Mouse (Mus musculus) erythroblast, embryonic 14.5 days (primary cell): Measurements from ENCODE around the gene Thap7. TPM values are rescaled to one million over a fixed set of nuclear protein-coding genes. Genes with fewer than 3 reads are reported as not detected.

ENCODE experiments used
- H3K27me3 ChIP-seq: 2 replicates; pipeline ENCODE4 v1.6.1; 2012; ENCODE audit warnings: inconsistent platforms; ENCODE audit not compliant: control insufficient read depth
- H3K36me3 ChIP-seq: 2 replicates; pipeline ENCODE4 v1.6.1; 2012; ENCODE audit warnings: mild to moderate bottlenecking, inconsistent platforms; ENCODE audit not compliant: control insufficient read depth
- H3K4me1 ChIP-seq: 2 replicates; pipeline ENCODE4 v1.6.1; 2012; ENCODE audit warnings: inconsistent platforms; ENCODE audit not compliant: control insufficient read depth
- H3K4me3 ChIP-seq: replicated peaks from 2 replicates; pipeline ENCODE3; 2012; ENCODE audit warnings: moderate library complexity, mild to moderate bottlenecking, inconsistent platforms
- H3K9me3 ChIP-seq: 2 replicates; pipeline ENCODE4 v1.6.1; 2012; ENCODE audit warnings: low read length, inconsistent platforms, mixed read lengths; ENCODE audit not compliant: control insufficient read depth
- GATA1 ChIP-seq: IDR thresholded peaks from 2 replicates; pipeline ENCODE4 v1.6.1; 2012; ENCODE audit warnings: low read length, inconsistent platforms, mixed read lengths
- TAL1 ChIP-seq: IDR thresholded peaks from 3 replicates; pipeline ENCODE4 v1.6.1; 2012; ENCODE audit warnings: low read length, inconsistent platforms, mixed read lengths
- polyA plus RNA-seq: library from polyadenylated mRNA; stranded (reverse); fragments of >175 nt; gene quantifications from 2 replicates; pipeline ENCODE4 v1.2.3, GENCODE M21; 2012

Gene Thap7
- 13.7 and 15.6 TPM in 2 replicates for polyA plus RNA-seq

DNA sequence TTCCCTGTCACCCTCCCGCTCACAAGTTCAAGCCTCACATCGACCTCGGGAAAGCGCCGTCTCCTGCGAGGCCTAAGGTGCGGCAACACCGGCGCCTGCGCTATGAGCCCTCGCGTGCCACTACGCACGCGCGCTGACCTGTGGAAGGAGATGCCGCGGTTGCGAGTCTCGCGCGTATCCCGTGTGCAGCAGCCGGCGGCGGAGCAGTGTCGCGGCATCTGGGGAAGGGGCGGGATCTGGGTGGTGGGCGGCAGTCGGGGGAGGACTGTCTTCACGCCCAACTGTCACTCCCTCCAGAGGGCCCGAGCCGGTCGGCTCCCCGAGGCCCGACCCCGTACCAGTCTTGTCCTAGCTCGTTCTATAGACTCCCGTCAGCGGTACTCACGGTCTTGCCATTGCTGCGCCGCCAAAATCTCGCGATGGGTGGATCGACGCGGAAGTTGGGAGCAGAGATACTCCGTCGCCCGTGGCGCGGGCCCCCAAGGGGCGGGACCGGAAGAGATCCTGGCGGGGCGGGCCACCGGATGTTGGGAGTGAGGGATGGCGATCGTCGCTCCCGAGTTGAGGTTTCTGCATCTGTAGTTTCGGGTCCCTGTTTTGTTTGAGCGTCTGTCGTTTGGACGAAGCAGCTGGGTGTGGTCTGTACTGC, at the start of gene Thap7:
Thap7 (minus strand) TSS at position 497 of the 649 bp plus-strand sequence.
- peaks cover 28% of the 10 kb centered on the region for H3K4me1 ChIP-seq
- peak within 1 kb of the TSS; percentile 72 for H3K4me3 ChIP-seq
- no peaks in the 10 kb centered on the region for H3K9me3 ChIP-seq
- peaks cover 38% of the 10 kb centered on the region for H3K36me3 ChIP-seq
- no peak for TF ChIP-seq TAL1
- no peak for TF ChIP-seq GATA1
- no peaks in the 10 kb centered on the region for H3K27me3 ChIP-seq

DNA sequence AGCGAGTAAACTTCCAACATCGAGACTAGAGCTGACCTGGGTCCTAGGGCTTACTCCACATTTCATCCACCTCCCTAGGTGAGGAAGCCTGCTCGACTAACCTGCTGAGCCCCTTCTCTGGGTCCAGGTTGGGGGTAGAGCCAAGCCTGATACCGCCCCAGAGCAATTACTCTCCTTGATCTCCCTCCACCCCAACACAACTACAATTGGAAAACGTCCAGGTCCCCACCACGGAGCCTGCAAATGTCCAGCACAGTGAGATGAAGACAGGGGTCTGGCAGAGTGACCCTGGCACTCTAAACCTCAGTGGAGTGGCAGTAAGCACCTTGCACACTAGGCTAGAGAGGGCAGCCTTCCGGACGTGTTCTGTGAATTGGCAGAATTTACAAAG, 45.9 kb upstream of the Thap7 start:
- Histone ChIP-seq H3K4me1 (peaks cover 9% of the 10 kb centered on the region), H3K9me3 (no peaks in the 10 kb centered on the region), H3K4me3 (peak overlapping the region; percentile 53), H3K27me3 (peaks cover 43% of the 10 kb centered on the region), H3K36me3 (no peaks in the 10 kb centered on the region)
- TF ChIP-seq TAL1 (no peak), GATA1 (no peak)

DNA sequence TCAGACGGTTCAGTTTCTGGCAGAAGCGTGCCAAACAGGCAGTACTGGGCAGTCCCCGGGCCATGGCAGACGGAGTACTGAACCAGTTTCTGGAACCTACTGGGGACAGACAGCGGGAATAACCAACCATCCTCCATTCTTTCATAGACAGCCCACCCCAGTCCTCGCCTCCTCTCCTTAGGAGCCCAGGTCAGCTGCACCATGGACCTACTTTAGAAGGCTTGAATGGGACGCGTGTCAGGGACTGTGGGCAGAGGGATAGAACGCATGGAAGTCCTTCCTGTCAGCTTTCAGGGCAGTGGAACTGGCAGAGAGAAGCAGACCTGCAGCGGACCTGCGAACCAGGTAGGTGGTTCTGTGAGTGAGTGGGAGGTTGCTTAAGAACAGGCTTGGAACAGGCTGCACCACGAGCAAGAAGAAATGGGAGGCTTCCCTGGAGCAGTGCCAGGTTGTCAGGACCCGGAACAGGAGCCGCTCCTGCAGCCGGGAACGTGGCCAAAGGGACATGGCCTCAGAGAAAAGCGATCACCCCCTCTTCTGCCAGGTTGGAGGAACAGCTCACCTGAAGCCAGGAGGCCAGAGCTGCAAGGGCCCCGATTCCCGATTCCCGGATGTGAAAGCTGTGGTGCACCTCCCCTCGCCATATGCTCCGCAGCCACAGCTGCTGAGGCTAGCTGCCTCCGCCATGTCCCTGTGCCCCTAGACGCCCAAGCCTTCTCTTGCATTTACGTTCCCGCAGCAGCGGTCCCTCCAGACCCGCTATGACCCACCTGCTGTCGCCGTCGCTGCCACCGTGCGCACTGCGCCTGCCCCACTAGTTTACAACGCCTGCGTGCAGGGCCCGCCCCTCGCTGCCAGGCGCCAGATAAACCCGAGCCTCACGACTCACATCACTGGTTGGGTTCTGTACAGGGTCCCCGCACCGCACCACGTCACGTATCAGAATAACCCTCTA, 45.2 kb upstream of the Thap7 start:
- TF ChIP-seq TAL1 (no peak), GATA1 (no peak)
- no peaks in the 10 kb centered on the region for H3K36me3 ChIP-seq
- peaks cover 43% of the 10 kb centered on the region for H3K27me3 ChIP-seq
- peak overlapping the region; percentile 53 for H3K4me3 ChIP-seq
- H3K4me1 ChIP-seq, result peaks cover 9% of the 10 kb centered on the region
- H3K9me3 ChIP-seq, result no peaks in the 10 kb centered on the region

DNA sequence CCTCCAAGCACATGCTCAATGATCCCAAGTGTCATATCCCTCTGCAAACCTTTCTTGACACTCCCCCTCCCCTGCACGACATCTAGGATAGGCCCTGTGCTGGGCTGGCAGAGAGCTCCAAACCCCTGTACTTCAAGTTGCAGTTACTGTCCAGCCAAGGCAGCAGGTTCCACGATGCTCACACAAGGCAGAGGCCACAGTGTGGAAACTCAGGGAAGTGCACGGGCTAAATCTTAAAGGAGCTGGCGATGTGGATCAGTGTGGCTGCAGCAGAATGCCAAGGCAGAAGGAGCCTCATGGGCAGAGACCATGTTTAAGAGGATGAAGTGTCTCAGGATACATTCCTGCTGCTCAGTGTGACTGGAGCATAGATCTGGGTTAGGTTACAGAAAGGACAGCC, 35.2 kb upstream of the Thap7 start:
- peaks cover 41% of the 10 kb centered on the region for H3K27me3 ChIP-seq
- no peak for TF ChIP-seq TAL1
- no peak for TF ChIP-seq GATA1

DNA sequence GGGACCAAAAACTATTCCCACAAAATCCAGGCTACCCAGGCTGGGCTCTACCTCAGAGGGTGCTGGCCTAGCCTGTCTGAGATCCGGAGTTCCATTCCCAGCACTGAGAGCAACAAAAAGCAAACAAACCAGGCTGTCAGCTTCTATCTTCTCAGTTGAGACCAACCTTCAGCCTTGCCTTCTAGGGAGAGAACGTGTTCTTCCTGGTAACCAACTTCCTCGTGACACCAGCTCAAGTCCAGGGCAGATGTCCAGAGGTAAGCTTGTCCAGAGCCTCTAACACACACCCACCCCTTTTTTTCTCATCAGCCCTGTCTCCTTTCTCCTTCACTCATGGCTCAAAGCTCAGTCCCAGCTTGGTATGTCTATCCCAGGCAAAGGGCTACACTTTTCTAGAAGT, 33.8 kb upstream of the Thap7 start:
- H3K4me1 ChIP-seq, result peaks cover 7% of the 10 kb centered on the region
- H3K27me3 ChIP-seq, result peaks cover 55% of the 10 kb centered on the region
- TF ChIP-seq TAL1 (no peak), GATA1 (no peak)
- H3K36me3 ChIP-seq, result no peaks in the 10 kb centered on the region
- H3K4me3 ChIP-seq, result no peak overlapping the region
- no peaks in the 10 kb centered on the region for H3K9me3 ChIP-seq

More for the DNA sequence above, 35.2 kb upstream of the Thap7 start:
- H3K36me3 ChIP-seq, result no peaks in the 10 kb centered on the region
- H3K4me3 ChIP-seq, result no peak overlapping the region
- H3K4me1 ChIP-seq, result peaks cover 4% of the 10 kb centered on the region
- no peaks in the 10 kb centered on the region for H3K9me3 ChIP-seq

DNA sequence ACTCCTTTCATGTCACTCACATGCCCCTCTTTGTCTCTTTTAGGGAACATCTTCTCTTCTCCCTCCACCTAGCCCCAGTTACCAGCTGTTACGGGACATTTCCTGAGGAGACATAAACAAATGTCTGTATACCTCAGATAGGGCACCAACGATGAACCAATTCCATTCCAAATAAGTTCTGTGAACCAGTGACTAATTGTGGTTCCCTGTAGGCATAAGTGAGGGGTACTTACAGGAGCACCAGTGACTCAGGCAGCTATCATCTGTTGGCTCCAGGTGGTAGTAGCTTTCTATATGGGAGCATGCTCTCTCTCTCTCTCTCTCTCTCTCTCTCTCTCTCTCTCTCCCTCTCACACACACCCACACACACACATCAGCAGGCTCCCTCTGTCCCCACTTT, 33.3 kb upstream of the Thap7 start:
- Histone ChIP-seq H3K9me3 (no peaks in the 10 kb centered on the region), H3K36me3 (no peaks in the 10 kb centered on the region), H3K27me3 (peaks cover 60% of the 10 kb centered on the region), H3K4me3 (no peak overlapping the region), H3K4me1 (peaks cover 7% of the 10 kb centered on the region)
- TF ChIP-seq GATA1 (no peak), TAL1 (no peak)

DNA sequence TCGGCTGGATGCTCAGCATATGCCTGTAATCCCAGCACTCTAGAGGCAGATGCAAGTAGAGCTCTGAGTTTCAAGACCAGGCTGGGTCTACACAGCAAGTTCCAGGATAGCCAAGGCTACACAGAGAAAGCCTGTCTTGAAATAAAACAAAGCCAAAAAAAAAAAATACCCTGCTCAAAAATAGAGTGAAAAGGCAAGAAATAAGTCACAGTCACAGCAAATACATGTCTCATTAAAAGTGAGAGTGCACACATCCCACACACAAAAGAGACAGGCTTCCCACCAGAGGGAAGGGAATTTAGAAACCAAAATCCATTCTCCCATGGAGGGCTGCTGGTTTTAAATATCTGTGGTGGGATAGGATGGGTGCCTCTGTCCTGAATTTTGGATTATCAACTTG, 32.6 kb upstream of the Thap7 start:
- no peak overlapping the region for H3K4me3 ChIP-seq
- H3K9me3 ChIP-seq, result no peaks in the 10 kb centered on the region
- TF ChIP-seq GATA1 (no peak), TAL1 (no peak)
- peaks cover 14% of the 10 kb centered on the region for H3K4me1 ChIP-seq
- peaks cover 67% of the 10 kb centered on the region for H3K27me3 ChIP-seq
- no peaks in the 10 kb centered on the region for H3K36me3 ChIP-seq

DNA sequence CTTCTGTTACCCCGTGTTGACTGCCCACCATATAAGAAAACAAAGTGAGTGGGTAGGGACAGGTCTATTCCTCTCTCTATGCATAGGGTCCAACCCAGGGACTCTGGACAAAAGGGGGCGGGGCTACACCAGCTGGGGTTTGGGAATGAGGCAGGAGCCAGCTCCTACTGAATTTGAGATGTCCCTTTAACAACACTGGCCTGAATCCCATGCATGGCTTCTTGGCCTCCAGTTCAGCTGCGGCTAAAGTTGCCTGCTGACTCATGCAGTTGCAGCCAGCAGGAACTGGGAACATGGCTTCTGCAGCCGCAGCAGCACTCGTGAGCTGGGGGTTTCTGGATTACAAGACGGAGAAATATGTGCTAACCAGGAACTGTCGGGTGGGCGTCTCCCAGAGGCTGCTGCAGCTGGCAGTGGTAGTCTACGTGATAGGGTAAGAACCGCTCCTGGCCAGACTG, 30.8 kb upstream of the Thap7 start, which contains the start of gene P2rx6:
P2rx6 (plus strand) TSS at position 135 of the 458 bp plus-strand sequence.
- H3K4me1 ChIP-seq, result peaks cover 22% of the 10 kb centered on the region
- H3K27me3 ChIP-seq, result peaks cover 66% of the 10 kb centered on the region

More for the DNA sequence above, 30.8 kb upstream of the Thap7 start, which contains the start of gene P2rx6:
- TF ChIP-seq GATA1 (no peak), TAL1 (no peak)
- no peak within 1 kb of the TSS for H3K4me3 ChIP-seq
- H3K9me3 ChIP-seq, result no peaks in the 10 kb centered on the region
- no peaks in the 10 kb centered on the region for H3K36me3 ChIP-seq
